Mouse (Mus musculus): ENCODE data around the gene Kat6b.
"Not testable (repeated sequence)": the region's sequence is repeated elsewhere in the genome, so short reads cannot be mapped to it uniquely, and the experiment has no call there.

The Kat6b gene

GRCm38 (mm10) chr14:21481231-21481630 is at the start of gene Kat6b:
Gene Kat6b (plus strand): TSS chr14:21481434.
- DNase-seq (ENCODE audit: low spot score in 2 of 2): no peak

GRCm38 (mm10) chr14:21433415-21433814 is 47.8 kb upstream of the Kat6b start:
- DNase-seq (ENCODE audit: low spot score in 2 of 2): no peak

DNA sequence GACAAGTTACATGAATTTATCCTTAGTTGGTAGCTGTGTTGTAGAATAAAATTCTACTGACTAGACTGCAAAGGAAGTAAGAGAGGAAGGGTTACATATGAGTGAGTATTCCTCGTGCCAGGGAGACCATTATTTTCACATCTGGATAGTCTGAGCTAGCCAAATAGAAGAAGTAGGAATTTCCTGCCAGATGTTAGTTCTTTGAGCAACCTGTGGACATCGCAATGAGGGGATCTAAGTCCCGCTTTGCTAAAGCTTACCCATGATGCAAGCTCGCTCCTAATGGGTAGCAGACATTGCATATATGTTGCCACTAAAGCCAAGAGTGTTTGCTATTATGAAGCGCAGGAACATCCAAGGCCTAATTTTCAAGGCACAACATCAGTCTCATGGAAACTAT is 47.2 kb upstream of the Kat6b start:
- no peak for DNase-seq (ENCODE audit: low spot score in 2 of 2)

GRCm38 (mm10) chr14:21434686-21435085 is 46.5 kb upstream of the Kat6b start:
- no peak for DNase-seq (ENCODE audit: low spot score in 2 of 2)

DNA sequence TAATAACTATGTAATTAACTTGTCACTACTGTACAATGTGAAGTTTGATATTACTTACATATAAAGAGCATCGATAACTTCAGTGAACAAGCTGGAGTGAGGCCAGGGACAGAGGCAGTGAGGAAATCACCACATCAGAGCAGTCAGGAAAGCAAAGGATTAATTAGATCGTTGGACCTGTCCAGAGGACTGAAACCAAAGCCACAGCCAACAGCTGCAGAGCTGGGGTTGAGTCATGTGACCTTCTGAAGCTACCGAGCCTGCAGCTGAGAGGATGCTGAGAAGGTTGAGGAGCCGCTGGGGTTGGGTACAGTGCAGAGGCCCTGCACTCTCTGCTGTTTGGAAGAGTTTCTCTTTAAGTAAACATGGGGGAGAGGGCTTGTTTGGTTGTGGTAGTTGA is 41.4 kb upstream of the Kat6b start:
- DNase-seq (ENCODE audit: low spot score in 2 of 2): no peak

- DNase-seq (ENCODE audit: low spot score in 2 of 2): no peak
These were observed 40.7 kb upstream of the Kat6b start for GRCm38 (mm10) chr14:21440526-21440925.

DNA sequence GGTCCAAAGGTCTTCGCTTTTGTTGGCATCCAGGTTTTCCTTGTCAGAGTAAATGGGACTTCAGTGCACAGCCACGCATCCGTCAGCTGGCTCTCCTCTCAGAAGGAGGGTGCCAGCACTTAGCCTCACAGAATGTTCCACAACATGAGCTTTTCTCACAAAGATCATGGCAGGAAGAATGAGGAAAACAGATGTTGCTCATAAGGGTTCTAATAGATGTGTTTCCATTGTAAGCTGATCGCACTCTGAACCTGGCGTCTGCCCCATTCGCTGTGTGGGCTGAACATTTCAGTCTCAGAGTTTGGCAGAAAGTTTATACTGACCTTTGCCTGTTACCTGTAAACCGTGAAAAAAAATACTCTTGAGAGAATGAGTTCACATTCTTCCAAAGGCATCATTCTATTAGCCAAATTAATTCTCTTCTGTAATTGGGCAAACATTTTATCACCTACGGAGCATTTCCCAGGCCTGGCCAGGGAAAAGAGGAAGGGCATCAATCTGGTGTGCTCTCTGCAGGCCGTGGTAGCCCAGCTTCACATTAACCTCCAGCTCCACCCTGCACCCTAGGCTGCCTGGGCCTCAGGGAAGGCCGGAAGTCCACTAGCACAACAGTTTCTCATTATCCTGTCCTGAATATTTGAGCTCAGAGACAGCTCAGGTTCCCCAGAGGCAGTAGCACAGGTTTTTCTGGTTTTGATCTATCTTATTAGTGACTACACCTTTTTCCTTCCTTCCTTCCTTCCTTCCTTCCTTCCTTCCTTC is 39.3 kb upstream of the Kat6b start:
- DNase-seq (ENCODE audit: low spot score in 2 of 2): no peak

DNA sequence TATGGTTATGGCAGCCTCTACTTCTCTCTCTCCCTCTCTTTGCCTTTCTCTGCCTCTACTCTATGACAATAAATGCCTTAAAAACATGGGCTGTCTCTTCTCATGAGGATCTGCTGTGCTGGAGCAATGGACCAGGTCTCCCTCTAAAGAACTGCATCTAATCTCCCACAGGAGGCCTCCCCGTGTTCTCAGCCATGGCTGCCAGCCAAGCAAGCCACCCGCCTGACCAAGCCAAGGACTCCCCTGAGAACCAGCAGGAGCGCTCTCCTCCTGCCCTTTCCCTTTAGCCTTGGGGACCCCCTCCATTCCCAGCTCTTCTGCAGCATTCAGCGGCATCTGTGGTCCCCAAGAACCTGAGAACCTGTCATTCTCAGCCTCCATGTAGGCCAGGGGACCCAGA is 28.7 kb upstream of the Kat6b start:
- DNase-seq (ENCODE audit: low spot score in 2 of 2): no peak

DNA sequence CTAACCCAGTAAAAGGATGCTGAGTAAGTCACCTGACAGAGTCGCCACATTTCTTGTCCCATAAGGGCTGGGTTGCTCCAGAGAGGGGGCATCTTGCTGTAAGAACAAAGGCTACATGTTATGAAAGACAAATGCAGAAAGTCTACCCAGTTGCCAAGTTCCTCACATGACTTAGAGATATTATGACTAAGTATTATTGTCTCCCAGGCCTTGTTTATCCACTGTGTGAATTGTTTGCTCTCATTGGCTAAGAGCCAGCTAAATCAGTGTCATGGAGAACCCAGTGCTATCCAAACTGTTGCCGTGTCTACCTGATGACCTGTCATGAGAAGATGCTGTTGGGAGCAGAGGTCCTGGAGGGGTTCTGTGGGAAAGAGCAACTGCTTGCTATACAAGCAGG is 27.3 kb upstream of the Kat6b start:
- no peak for DNase-seq (ENCODE audit: low spot score in 2 of 2)

DNA sequence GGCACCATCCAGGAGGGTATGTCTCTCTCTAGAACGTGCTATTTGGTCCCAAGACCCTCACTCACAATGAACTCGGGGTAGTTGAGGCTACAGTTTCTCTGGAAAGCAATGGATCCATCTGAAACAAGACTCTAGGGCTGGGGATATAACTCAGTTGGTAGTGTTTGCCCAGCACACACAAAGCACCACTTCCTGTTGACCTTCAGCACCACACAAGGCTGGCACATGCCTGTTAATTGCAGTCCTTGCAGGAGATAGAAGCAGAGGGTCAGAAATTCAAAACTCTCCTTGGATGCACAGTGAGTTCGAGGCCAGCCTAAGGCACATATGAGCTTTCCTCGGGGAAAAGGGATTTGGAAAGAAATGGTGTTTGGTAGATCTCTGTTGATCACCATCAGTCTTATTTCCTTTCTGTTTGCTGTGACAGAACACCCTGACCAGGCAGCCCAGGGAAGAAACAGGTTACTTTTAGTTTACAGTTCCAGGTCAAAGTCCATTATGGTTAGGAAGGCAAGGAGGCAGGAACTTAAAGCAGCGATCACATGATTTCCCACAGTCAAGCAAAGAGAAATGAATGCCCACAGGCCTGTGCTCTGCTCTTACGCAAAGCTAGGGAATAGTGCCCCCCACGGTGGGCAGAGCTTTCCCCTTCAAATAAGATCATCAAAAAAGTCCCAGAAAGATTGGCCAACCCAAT is 25.4 kb upstream of the Kat6b start:
- DNase-seq (ENCODE audit: low spot score in 2 of 2): no peak

GRCm38 (mm10) chr14:21456526-21456925 is 24.7 kb upstream of the Kat6b start:
- DNase-seq (ENCODE audit: low spot score in 2 of 2): no peak

DNA sequence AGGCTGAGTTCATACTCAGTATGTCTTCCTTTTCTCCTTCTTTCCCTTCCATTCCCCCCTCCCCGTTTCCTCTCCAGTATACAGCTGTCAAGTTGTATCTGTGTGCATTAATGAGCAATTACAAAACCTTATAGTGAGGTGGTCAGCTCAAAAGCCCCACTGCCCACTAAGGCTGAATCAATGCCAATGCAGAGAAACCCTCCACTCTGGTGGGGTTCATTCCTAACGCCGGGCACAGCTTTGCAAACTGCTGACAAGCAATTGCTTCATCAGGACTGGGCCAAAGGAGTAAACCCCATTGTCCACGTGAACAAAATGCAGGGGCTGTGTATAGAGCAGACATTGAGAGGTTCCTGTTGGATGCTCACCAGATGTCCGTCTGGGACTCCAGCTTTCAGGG is 23.4 kb upstream of the Kat6b start:
- no peak for DNase-seq (ENCODE audit: low spot score in 2 of 2)

DNA sequence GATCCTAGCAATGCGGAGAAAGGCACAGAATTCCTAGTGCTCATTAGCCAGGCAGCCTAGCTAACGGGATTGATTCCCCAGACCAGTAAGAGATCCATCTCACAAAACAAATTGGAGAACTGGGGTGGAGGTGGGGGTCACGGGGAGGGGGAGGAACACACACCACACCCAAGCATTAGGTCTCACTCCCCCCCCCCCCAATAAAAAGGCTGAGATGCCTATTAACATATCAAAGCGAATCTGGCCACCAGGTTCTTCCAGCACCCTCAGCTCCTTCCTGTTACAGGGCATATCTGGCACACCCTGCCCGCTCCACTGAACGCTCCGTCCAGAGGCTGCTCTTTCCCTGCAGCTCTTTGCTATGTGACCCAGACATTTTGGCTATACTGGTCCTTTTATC is 22.5 kb upstream of the Kat6b start:
- DNase-seq (ENCODE audit: low spot score in 2 of 2): no peak

DNA sequence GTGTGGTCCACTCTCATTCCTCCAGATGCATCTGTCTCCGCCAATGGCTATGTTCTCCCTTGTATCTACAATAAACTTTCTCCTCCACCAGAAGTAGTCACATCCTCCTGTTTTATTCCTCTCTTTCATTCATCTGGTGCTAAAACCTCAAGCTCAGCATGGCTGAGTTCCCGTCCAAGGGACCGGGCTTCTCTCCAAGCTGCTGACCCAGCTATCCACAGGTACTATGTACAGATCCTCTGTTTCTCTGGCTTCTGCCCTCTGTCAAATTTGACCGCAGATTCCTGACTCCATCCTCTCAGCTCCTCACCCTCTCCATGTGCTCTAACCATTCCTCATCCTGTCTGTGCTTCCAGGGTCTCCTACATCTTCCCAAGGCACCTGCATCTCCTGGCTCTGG is 22.1 kb upstream of the Kat6b start:
- DNase-seq (ENCODE audit: low spot score in 2 of 2): no peak

DNA sequence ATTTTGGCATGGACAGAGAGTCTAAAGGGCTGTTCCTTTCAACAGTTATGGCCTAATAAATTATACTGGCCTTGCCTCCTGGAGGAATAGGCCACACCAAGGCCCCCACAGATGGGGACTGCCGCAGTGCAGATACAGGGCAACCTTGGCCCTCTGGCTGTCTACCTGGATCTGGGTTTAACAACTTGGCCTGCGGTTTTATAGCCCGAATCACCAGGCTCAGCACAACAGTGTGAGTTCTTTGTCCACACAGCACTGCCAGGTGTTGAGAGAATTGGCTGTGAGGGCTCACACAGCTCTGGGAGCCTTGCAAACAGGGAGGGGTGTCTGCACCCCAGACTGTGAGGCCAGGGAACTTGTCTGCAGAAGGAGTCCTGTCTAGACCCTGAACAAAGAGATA is 18.8 kb upstream of the Kat6b start:
- no peak for DNase-seq (ENCODE audit: low spot score in 2 of 2)

DNA sequence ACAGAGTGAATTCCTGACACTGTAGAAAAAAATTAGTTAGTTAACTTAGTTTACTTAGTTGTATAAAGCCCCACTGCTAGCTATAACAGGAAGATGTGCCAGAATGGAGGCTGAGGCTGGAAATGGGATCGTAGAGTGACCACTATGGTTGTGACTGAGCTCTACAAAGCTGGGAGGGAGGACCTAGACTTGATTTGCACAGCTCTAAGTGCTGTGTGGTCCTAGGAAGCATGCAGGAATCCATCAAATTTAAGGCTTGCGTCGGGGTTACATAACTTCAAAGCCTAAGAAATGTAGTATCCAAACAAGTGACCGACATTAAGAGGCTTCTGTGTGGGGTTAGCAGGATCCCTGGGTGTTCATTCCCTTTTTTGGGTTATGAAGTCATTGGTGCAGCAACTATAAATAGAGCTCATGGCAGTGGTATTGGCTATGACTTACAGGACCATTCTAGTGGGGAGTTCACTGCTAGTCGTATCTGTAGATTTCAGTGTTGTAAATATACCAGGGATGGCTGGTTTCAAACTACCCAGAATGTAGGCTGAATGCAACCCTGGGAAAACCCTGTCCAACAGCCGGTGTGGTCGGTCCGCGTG is 18.0 kb upstream of the Kat6b start:
- no peak for DNase-seq (ENCODE audit: low spot score in 2 of 2)

DNA sequence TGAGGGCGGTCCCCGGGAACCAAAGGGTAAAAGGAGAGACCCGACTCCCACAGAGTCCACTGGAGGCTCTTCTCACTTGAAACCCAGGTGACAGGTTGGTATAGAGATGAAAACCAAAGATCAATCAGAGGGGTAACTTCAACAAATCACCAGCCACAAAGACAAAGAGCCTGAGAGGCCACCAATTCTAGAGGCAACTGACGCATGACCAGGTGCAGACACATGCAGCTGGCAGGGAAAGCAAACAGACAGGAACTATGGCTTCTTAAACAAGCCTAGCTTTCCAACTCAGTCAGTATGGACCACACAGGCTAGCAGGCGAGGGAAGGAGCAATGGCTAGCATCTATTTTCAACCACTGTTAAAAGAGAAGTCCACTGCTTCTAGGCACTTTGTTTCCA is 10.8 kb upstream of the Kat6b start:
- DNase-seq (ENCODE audit: low spot score in 2 of 2): no peak

GRCm38 (mm10) chr14:21471975-21472374 is 9.3 kb upstream of the Kat6b start:
- no peak for DNase-seq (ENCODE audit: low spot score in 2 of 2)

GRCm38 (mm10) chr14:21474593-21475132 is 6.6 kb upstream of the Kat6b start:
- not testable (repeated sequence) for DNase-seq (ENCODE audit: low spot score in 2 of 2)

- no peak for DNase-seq (ENCODE audit: low spot score in 2 of 2)
These were observed 4.1 kb upstream of the Kat6b start for GRCm38 (mm10) chr14:21477181-21477580.

DNA sequence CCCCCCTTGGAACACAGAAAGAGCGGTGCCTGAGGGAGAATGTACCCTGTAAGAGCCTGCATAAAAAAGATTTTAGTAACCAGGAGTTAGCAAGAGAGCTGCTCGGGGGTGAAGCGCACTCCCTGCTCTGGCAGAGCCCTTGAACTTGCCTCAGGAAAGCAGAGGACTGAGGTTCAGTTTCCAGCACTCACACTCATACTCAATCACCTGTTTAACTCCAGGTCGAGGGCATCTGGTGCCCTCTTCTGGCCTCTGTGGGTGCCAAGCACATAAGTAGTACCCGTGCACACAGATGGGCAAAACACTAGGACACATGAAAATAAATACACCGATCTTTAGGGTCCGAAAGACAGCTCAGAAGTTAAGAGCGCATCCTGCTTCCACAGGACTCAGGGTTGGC is 1.7 kb upstream of the Kat6b start:
- no peak for DNase-seq (ENCODE audit: low spot score in 2 of 2)

DNA sequence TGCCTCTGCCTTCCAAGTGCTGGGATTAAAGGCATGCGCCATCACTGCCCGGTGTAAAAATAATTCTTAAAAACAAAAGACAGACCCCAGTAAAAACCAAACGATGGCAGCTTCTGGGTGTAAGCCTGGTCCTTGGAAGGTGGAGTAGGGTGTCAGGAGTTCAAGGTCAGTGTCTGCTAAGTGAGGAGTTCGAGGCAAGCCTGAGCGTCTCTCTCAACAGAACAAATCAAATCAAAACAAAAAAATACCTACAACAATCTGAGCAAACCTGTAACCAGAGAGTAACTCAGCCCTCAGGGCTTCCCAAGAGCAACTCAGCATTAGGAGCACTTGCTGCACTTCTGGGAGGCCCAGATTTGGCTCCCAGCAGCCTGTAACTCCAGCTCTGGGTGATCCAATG is 1.0 kb upstream of the Kat6b start:
- no peak for DNase-seq (ENCODE audit: low spot score in 2 of 2)

- no peak for DNase-seq (ENCODE audit: low spot score in 2 of 2)
These were observed 3.0 kb downstream of the Kat6b start for GRCm38 (mm10) chr14:21484199-21484598.
